Mouse (Mus musculus): ENCODE measurements around the gene Sez6l. TPM values are rescaled to one million over a fixed set of nuclear protein-coding genes. Genes with fewer than 3 reads are reported as not detected.

The Sez6l gene
- total RNA-seq, 2 experiments from 2014 or later: 0.11 to 0.14 TPM

GRCm38 (mm10) chr5:112586071-112586470 is 9.1 kb upstream of the Sez6l start:
- DNase-seq: no peak
- intact Hi-C loops (cut with DNase I): no loop called here

GRCm38 (mm10) chr5:112584155-112584769 is 7.3 kb upstream of the Sez6l start:
- intact Hi-C loops (cut with DNase I): no loop called here

GRCm38 (mm10) chr5:112583304-112583703 is 6.3 kb upstream of the Sez6l start:
- no peak for DNase-seq
- intact Hi-C loops (cut with DNase I): no loop called here

More at GRCm38 (mm10) chr5:112584155-112584769, 7.3 kb upstream of the Sez6l start:
- DNase-seq: no peak

GRCm38 (mm10) chr5:112577750-112578149 is 765 bp upstream of the Sez6l start:
- intact Hi-C loops (cut with DNase I): no loop called here
- DNase-seq: no peak

- intact Hi-C loops (cut with DNase I): no loop called here
- DNase-seq: no peak
Observed at GRCm38 (mm10) chr5:112576361-112576992, 508 bp downstream of the Sez6l start.

GRCm38 (mm10) chr5:112575151-112575915 is 1.7 kb downstream of the Sez6l start:
- intact Hi-C loops (cut with DNase I): no loop called here
- DNase-seq: no peak

GRCm38 (mm10) chr5:112573916-112574315 is 3.1 kb downstream of the Sez6l start:
- DNase-seq: peak in 1 of 2 experiments; percentile 18

GRCm38 (mm10) chr5:112572217-112572616 is 4.8 kb downstream of the Sez6l start:
- intact Hi-C loops (cut with DNase I): no loop called here
- DNase-seq: no peak

More at GRCm38 (mm10) chr5:112573916-112574315, 3.1 kb downstream of the Sez6l start:
- intact Hi-C loops (cut with DNase I): no loop called here

GRCm38 (mm10) chr5:112565489-112565888 is 11.5 kb downstream of the Sez6l start:
- DNase-seq: no peak

GRCm38 (mm10) chr5:112565083-112565482 is 11.9 kb downstream of the Sez6l start:
- intact Hi-C loops (cut with DNase I): no loop called here
- DNase-seq: no peak

More at GRCm38 (mm10) chr5:112565489-112565888, 11.5 kb downstream of the Sez6l start:
- intact Hi-C loops (cut with DNase I): no loop called here

- intact Hi-C loops (cut with DNase I): no loop called here
- DNase-seq: no peak
Observed at GRCm38 (mm10) chr5:112560869-112561499, 16.0 kb downstream of the Sez6l start.

- intact Hi-C loops (cut with DNase I): no loop called here
- no peak for DNase-seq
Observed at GRCm38 (mm10) chr5:112560139-112560538, 16.8 kb downstream of the Sez6l start.

- intact Hi-C loops (cut with DNase I): no loop called here
- no peak for DNase-seq
Observed at GRCm38 (mm10) chr5:112557396-112557795, 19.6 kb downstream of the Sez6l start.

- intact Hi-C loops (cut with DNase I): no loop called here
- no peak for DNase-seq
Observed at GRCm38 (mm10) chr5:112556640-112557039, 20.3 kb downstream of the Sez6l start.

GRCm38 (mm10) chr5:112554508-112554907 is 22.5 kb downstream of the Sez6l start:
- intact Hi-C loops (cut with DNase I): no loop called here
- DNase-seq: no peak

- intact Hi-C loops (cut with DNase I): no loop called here
- DNase-seq: no peak
Observed at GRCm38 (mm10) chr5:112552786-112553185, 24.2 kb downstream of the Sez6l start.

- DNase-seq: no peak
- intact Hi-C loops (cut with DNase I): no loop called here
Observed at GRCm38 (mm10) chr5:112551975-112552728, 24.8 kb downstream of the Sez6l start.

- peak; percentile 29 to 53 for DNase-seq
- intact Hi-C loops (cut with DNase I): no loop called here
Observed at GRCm38 (mm10) chr5:112548846-112549620, 28.0 kb downstream of the Sez6l start.

GRCm38 (mm10) chr5:112546771-112547170 is 30.2 kb downstream of the Sez6l start:
- intact Hi-C loops (cut with DNase I): no loop called here
- DNase-seq: no peak

GRCm38 (mm10) chr5:112538295-112538694 is 38.7 kb downstream of the Sez6l start:
- intact Hi-C loops (cut with DNase I): no loop called here
- no peak for DNase-seq

All from heart, postnatal 36 days (tissue).